Mouse (Mus musculus): ENCODE data around the gene Galnt14. TPM values are rescaled to one million over a fixed set of nuclear protein-coding genes. Genes with fewer than 3 reads are reported as not detected.

Gene Galnt14
- polyA plus RNA-seq, 1 experiment from 2014 or later: 5.1 TPM

GRCm38 (mm10) chr17:73548119-73548518, 162.1 kb downstream of the Galnt14 start:
- no peaks in the 10 kb centered on the region for H3K27me3 ChIP-seq (ENCODE audit: control insufficient read depth, insufficient read depth, low read length)
- DNase-seq (ENCODE audit: low spot score) (no peak), ATAC-seq (ENCODE audit: low FRiP score) (peak; percentile 35; the same call in 1 of the 2 replicates)
- H3K9me3 ChIP-seq (ENCODE audit: control insufficient read depth, low read length): no peaks in the 10 kb centered on the region
- no peak overlapping the region for H3K4me3 ChIP-seq (ENCODE audit: low read depth, low read length)
- no peaks in the 10 kb centered on the region for H3K4me1 ChIP-seq (replicated peaks; ENCODE audit: control insufficient read depth, insufficient read depth, low read length)
- no peak overlapping the region for H3K9ac ChIP-seq (ENCODE audit: low read depth, low read length)
- 0 out of 2 replicates have a peak overlapping the region, but pooled peaks have one; percentile 17 for H3K27ac ChIP-seq (ENCODE audit: low read depth, low read length)
- WGBS: 58% methylated on average over 7 of the region's 7 CpGs
- H3K4me2 ChIP-seq (replicated peaks; ENCODE audit: low read depth, low read length): no peak overlapping the region
- no peaks in the 10 kb centered on the region for H3K36me3 ChIP-seq (ENCODE audit: control insufficient read depth, insufficient read depth, low read length)

DNA sequence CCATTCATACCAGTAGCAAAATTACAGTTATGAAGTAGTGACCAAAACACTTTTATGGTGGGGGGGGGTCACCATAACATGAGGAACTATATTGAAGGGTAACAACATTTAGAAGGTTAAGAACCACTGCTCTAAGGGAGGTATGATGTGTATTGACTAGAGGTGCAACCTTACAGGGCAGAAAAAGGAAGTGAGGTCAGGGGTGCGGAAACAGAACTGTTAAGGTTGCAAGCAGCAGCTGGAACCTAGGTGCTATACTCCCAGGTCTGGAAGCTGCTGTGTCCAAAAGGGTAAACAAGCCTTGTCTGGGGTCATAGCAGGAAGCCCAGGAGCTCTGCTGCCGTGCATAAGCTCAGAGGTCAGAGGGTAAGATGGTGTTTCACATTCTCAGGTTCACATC, 162.8 kb downstream of the Galnt14 start:
- Histone ChIP-seq H3K9ac (ENCODE audit: low read depth, low read length) (no peak overlapping the region), H3K4me3 (ENCODE audit: low read depth, low read length) (no peak overlapping the region), H3K4me1 (replicated peaks; ENCODE audit: control insufficient read depth, insufficient read depth, low read length) (no peaks in the 10 kb centered on the region), H3K9me3 (ENCODE audit: control insufficient read depth, low read length) (no peaks in the 10 kb centered on the region), H3K4me2 (replicated peaks; ENCODE audit: low read depth, low read length) (no peak overlapping the region), H3K36me3 (ENCODE audit: control insufficient read depth, insufficient read depth, low read length) (no peaks in the 10 kb centered on the region), H3K27me3 (ENCODE audit: control insufficient read depth, insufficient read depth, low read length) (no peaks in the 10 kb centered on the region), H3K27ac (ENCODE audit: low read depth, low read length) (no peak overlapping the region)
- ATAC-seq (ENCODE audit: low FRiP score) (no peak), DNase-seq (ENCODE audit: low spot score) (no peak)
- 59% methylated on average over 2 of the region's 2 CpGs for WGBS

- H3K27me3 ChIP-seq (ENCODE audit: control insufficient read depth, insufficient read depth, low read length): no peaks in the 10 kb centered on the region
- H3K9me3 ChIP-seq (ENCODE audit: control insufficient read depth, low read length): no peaks in the 10 kb centered on the region
- no peak overlapping the region for H3K27ac ChIP-seq (ENCODE audit: low read depth, low read length)
- H3K4me3 ChIP-seq (ENCODE audit: low read depth, low read length): no peak overlapping the region
- no peaks in the 10 kb centered on the region for H3K4me1 ChIP-seq (replicated peaks; ENCODE audit: control insufficient read depth, insufficient read depth, low read length)
- no peak overlapping the region for H3K4me2 ChIP-seq (replicated peaks; ENCODE audit: low read depth, low read length)
- ATAC-seq (ENCODE audit: low FRiP score): no peak
- no peaks in the 10 kb centered on the region for H3K36me3 ChIP-seq (ENCODE audit: control insufficient read depth, insufficient read depth, low read length)
- WGBS: 86% methylated on average over 9 of the region's 9 CpGs
- H3K9ac ChIP-seq (ENCODE audit: low read depth, low read length): no peak overlapping the region
- no peak for DNase-seq (ENCODE audit: low spot score)
Measured at GRCm38 (mm10) chr17:73541911-73542310, 168.3 kb downstream of the Galnt14 start.

GRCm38 (mm10) chr17:73541233-73541570, 169.1 kb downstream of the Galnt14 start:
- Histone ChIP-seq H3K27me3 (ENCODE audit: control insufficient read depth, insufficient read depth, low read length) (no peaks in the 10 kb centered on the region), H3K36me3 (ENCODE audit: control insufficient read depth, insufficient read depth, low read length) (no peaks in the 10 kb centered on the region), H3K4me2 (replicated peaks; ENCODE audit: low read depth, low read length) (no peak overlapping the region), H3K27ac (ENCODE audit: low read depth, low read length) (no peak overlapping the region), H3K9me3 (ENCODE audit: control insufficient read depth, low read length) (no peaks in the 10 kb centered on the region), H3K4me3 (ENCODE audit: low read depth, low read length) (no peak overlapping the region), H3K4me1 (replicated peaks; ENCODE audit: control insufficient read depth, insufficient read depth, low read length) (no peaks in the 10 kb centered on the region), H3K9ac (ENCODE audit: low read depth, low read length) (no peak overlapping the region)
- DNase-seq (ENCODE audit: low spot score) (no peak), ATAC-seq (ENCODE audit: low FRiP score) (no peak)
- 25% methylated on average over 1 of the region's 1 CpGs for WGBS

DNA sequence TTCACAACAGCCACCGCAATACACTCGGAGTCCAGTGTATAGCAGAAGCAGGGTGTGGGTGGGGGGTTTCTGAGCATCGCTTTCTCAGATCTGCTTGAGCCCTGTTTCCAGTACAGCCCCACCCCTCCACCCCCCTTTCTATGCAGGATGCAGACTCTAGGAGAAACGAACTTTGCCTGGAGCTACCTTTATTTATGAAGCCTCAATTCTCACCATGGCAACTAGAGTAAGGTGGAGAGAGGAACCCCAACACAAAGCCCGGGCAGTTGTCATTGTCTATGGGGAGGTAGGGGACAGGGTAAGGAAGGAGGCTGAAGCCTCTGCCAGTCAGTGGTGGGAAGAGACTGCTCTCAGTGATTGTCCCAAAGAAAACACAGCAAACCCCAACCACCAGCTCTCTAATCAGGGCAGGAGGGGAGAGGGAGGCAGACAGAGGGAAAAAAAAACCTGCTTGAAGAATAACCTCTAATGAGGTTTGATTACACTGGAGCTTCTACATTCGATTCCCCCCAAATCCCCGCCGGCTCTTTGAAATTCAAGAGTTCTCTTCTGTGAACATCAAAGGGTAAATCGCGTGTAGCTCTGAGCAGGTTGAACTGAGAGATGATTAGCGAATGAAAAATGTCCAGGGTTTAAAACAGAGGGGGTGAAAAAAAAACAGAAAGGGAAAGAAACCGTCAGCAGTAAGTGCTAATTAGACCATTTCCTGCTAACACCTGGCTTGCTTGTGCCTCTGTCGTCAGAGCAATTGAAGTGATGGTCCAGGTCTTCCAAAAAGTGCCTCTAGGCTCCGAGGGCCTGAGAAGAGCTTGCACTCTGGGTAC, 169.6 kb downstream of the Galnt14 start:
- ATAC-seq (ENCODE audit: low FRiP score) (peak; percentile 53; the same call in 1 of the 2 replicates), DNase-seq (ENCODE audit: low spot score) (peak; percentile 4)
- H3K36me3 ChIP-seq (ENCODE audit: control insufficient read depth, insufficient read depth, low read length): no peaks in the 10 kb centered on the region

DNA sequence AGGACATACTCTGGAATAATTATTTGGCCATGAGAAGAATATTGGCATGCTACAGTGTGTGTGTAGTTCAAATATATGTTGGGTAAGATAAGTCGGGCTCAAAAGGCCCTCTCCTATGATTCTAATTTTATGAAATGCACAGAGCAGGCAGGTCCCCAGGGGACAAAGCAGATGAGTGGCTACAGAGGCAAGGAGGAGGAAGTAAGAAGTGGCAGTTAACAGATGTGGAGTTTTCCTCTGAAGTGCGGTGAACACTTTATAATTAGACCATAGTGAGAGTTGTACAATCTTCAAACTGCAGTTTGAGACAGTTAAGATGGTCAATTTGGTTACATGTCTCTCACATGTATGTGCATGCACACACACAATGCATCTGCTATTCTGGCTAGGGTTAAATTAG, 178.4 kb downstream of the Galnt14 start:
- Histone ChIP-seq H3K4me3 (ENCODE audit: low read depth, low read length) (no peak overlapping the region), H3K9ac (ENCODE audit: low read depth, low read length) (no peak overlapping the region), H3K27me3 (ENCODE audit: control insufficient read depth, insufficient read depth, low read length) (no peaks in the 10 kb centered on the region), H3K9me3 (ENCODE audit: control insufficient read depth, low read length) (no peaks in the 10 kb centered on the region), H3K27ac (ENCODE audit: low read depth, low read length) (no peak overlapping the region), H3K4me2 (replicated peaks; ENCODE audit: low read depth, low read length) (no peak overlapping the region), H3K36me3 (ENCODE audit: control insufficient read depth, insufficient read depth, low read length) (no peaks in the 10 kb centered on the region), H3K4me1 (replicated peaks; ENCODE audit: control insufficient read depth, insufficient read depth, low read length) (no peaks in the 10 kb centered on the region)
- ATAC-seq (ENCODE audit: low FRiP score) (no peak), DNase-seq (ENCODE audit: low spot score) (no peak)
- WGBS: 83% methylated on average over 2 of the region's 2 CpGs

More for the DNA sequence above, 169.6 kb downstream of the Galnt14 start:
- H3K4me3 ChIP-seq (ENCODE audit: low read depth, low read length): no peak overlapping the region
- H3K27ac ChIP-seq (ENCODE audit: low read depth, low read length): no peak overlapping the region
- no peak overlapping the region for H3K9ac ChIP-seq (ENCODE audit: low read depth, low read length)
- H3K4me2 ChIP-seq (replicated peaks; ENCODE audit: low read depth, low read length): no peak overlapping the region
- no peaks in the 10 kb centered on the region for H3K4me1 ChIP-seq (replicated peaks; ENCODE audit: control insufficient read depth, insufficient read depth, low read length)
- no peaks in the 10 kb centered on the region for H3K9me3 ChIP-seq (ENCODE audit: control insufficient read depth, low read length)
- no peaks in the 10 kb centered on the region for H3K27me3 ChIP-seq (ENCODE audit: control insufficient read depth, insufficient read depth, low read length)
- 45% methylated on average over 14 of the region's 14 CpGs for WGBS

- no peaks in the 10 kb centered on the region for H3K36me3 ChIP-seq (ENCODE audit: control insufficient read depth, insufficient read depth, low read length)
- H3K27ac ChIP-seq (ENCODE audit: low read depth, low read length): no peak overlapping the region
- no peaks in the 10 kb centered on the region for H3K4me1 ChIP-seq (replicated peaks; ENCODE audit: control insufficient read depth, insufficient read depth, low read length)
- H3K9ac ChIP-seq (ENCODE audit: low read depth, low read length): no peak overlapping the region
- no peaks in the 10 kb centered on the region for H3K9me3 ChIP-seq (ENCODE audit: control insufficient read depth, low read length)
- 88% methylated on average over 7 of the region's 7 CpGs for WGBS
- DNase-seq (ENCODE audit: low spot score) (no peak), ATAC-seq (ENCODE audit: low FRiP score) (no peak)
- H3K4me3 ChIP-seq (ENCODE audit: low read depth, low read length): no peak overlapping the region
- no peak overlapping the region for H3K4me2 ChIP-seq (replicated peaks; ENCODE audit: low read depth, low read length)
- no peaks in the 10 kb centered on the region for H3K27me3 ChIP-seq (ENCODE audit: control insufficient read depth, insufficient read depth, low read length)
Measured at GRCm38 (mm10) chr17:73522169-73522568, 188.1 kb downstream of the Galnt14 start.

GRCm38 (mm10) chr17:73519350-73519749, 190.9 kb downstream of the Galnt14 start:
- ATAC-seq (ENCODE audit: low FRiP score) (no peak), DNase-seq (ENCODE audit: low spot score) (no peak)
- Histone ChIP-seq H3K4me1 (replicated peaks; ENCODE audit: control insufficient read depth, insufficient read depth, low read length) (no peaks in the 10 kb centered on the region), H3K9ac (ENCODE audit: low read depth, low read length) (no peak overlapping the region), H3K27me3 (ENCODE audit: control insufficient read depth, insufficient read depth, low read length) (no peaks in the 10 kb centered on the region), H3K9me3 (ENCODE audit: control insufficient read depth, low read length) (no peaks in the 10 kb centered on the region), H3K4me2 (replicated peaks; ENCODE audit: low read depth, low read length) (no peak overlapping the region), H3K4me3 (ENCODE audit: low read depth, low read length) (no peak overlapping the region), H3K27ac (ENCODE audit: low read depth, low read length) (no peak overlapping the region), H3K36me3 (ENCODE audit: control insufficient read depth, insufficient read depth, low read length) (no peaks in the 10 kb centered on the region)
- 89% methylated on average over 5 of the region's 5 CpGs for WGBS

- DNase-seq (ENCODE audit: low spot score) (no peak), ATAC-seq (ENCODE audit: low FRiP score) (no peak)
- no peak overlapping the region for H3K4me3 ChIP-seq (ENCODE audit: low read depth, low read length)
- H3K36me3 ChIP-seq (ENCODE audit: control insufficient read depth, insufficient read depth, low read length): no peaks in the 10 kb centered on the region
- no peak overlapping the region for H3K9ac ChIP-seq (ENCODE audit: low read depth, low read length)
- no peak overlapping the region for H3K4me2 ChIP-seq (replicated peaks; ENCODE audit: low read depth, low read length)
- no peak overlapping the region for H3K27ac ChIP-seq (ENCODE audit: low read depth, low read length)
- WGBS: 65% methylated on average over 1 of the region's 1 CpGs
- H3K27me3 ChIP-seq (ENCODE audit: control insufficient read depth, insufficient read depth, low read length): no peaks in the 10 kb centered on the region
- H3K9me3 ChIP-seq (ENCODE audit: control insufficient read depth, low read length): no peaks in the 10 kb centered on the region
- no peaks in the 10 kb centered on the region for H3K4me1 ChIP-seq (replicated peaks; ENCODE audit: control insufficient read depth, insufficient read depth, low read length)
Measured at GRCm38 (mm10) chr17:73518359-73518758, 191.9 kb downstream of the Galnt14 start.

Data from hindbrain, embryonic 11.5 days (tissue).